Mouse (Mus musculus) thymus, adult 2 months (tissue): ENCODE measurements around the gene Vmn2r97.
"Not testable (repeated sequence)": the region's sequence is repeated elsewhere in the genome, so short reads cannot be mapped to it uniquely, and the experiment has no call there.

Experiments used
- CTCF ChIP-seq: fragments of 200-500 bp; IDR thresholded peaks from 2 replicates; pipeline ENCODE4 v1.5.1; 2012; ENCODE audit warnings: mild to moderate bottlenecking, control low read depth, low read length, moderate library complexity, borderline replicate concordance; ENCODE audit not compliant: control insufficient read depth, poor library complexity, insufficient read depth; ENCODE audit errors: extremely low read depth
- POLR2A ChIP-seq: fragments of 200-500 bp; IDR thresholded peaks from 2 replicates; pipeline ENCODE4 v1.6.1; 2012; ENCODE audit warnings: mild to moderate bottlenecking, low read length, control low read depth, moderate library complexity; ENCODE audit not compliant: control insufficient read depth, poor library complexity, insufficient read depth; ENCODE audit errors: extremely low read depth

DNA sequence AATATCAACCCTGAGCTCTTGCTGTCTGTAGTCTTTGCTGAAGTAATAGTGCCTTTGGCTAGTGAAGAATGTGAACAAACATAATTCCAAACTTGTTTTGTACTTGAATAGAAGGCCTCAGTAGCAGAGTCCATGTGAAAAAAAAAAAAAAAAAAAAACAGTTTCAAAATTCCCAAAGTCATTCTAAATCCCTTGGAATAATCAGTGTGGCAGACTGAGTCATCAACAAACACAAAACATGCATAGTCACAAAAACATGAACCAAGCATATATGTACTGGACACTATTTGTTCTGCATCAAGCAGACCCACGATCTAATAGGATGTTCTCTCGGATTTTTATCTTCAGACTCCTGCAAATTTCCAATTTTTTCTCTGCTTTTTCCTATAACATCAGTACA is at the start of gene Vmn2r97:
- TF ChIP-seq CTCF, POLR2A: not testable (repeated sequence)
